Mouse (Mus musculus) kidney, postnatal 14 days (tissue): ENCODE data around the gene Sp3.
"Not testable (repeated sequence)": the region's sequence is repeated elsewhere in the genome, so short reads cannot be mapped to it uniquely, and the experiment has no call there.

Source experiments
- DNase-seq: peaks from one replicate; pipeline ENCODE4 v3.0.0; 2022; ENCODE audit warnings: mixed read lengths

The Sp3 gene

GRCm38 (mm10) chr2:72980337-72981074, at the start of gene Sp3:
Gene Sp3, minus strand, starts transcription at chr2:72980446.
- peak; percentile 98 for DNase-seq

GRCm38 (mm10) chr2:73029846-73030245, 49.6 kb upstream of the Sp3 start:
- no peak for DNase-seq

GRCm38 (mm10) chr2:73028019-73028418, 47.8 kb upstream of the Sp3 start:
- DNase-seq = no peak

GRCm38 (mm10) chr2:73027126-73027525, 46.9 kb upstream of the Sp3 start:
- peak; percentile 27 for DNase-seq

- no peak for DNase-seq
Measured at GRCm38 (mm10) chr2:73023803-73024202, 43.6 kb upstream of the Sp3 start.

- no peak for DNase-seq
Measured at GRCm38 (mm10) chr2:73021046-73021445, 40.8 kb upstream of the Sp3 start.

- DNase-seq = peak; percentile 29
Measured at GRCm38 (mm10) chr2:73019371-73020146, 39.3 kb upstream of the Sp3 start.

GRCm38 (mm10) chr2:73014063-73014462, 33.8 kb upstream of the Sp3 start:
- not testable (repeated sequence) for DNase-seq

GRCm38 (mm10) chr2:73012636-73013035, 32.4 kb upstream of the Sp3 start:
- DNase-seq = peak; percentile 17

- DNase-seq = no peak
Measured at GRCm38 (mm10) chr2:73007472-73007871, 27.2 kb upstream of the Sp3 start.

GRCm38 (mm10) chr2:73005611-73006515, 25.6 kb upstream of the Sp3 start:
- no peak for DNase-seq

GRCm38 (mm10) chr2:73003751-73004717, 23.8 kb upstream of the Sp3 start:
- peak; percentile 78 for DNase-seq

- DNase-seq = no peak
Measured at GRCm38 (mm10) chr2:73003049-73003448, 22.8 kb upstream of the Sp3 start.

- no peak for DNase-seq
Measured at GRCm38 (mm10) chr2:73002451-73002850, 22.2 kb upstream of the Sp3 start.

GRCm38 (mm10) chr2:73001994-73002393, 21.7 kb upstream of the Sp3 start:
- no peak for DNase-seq

GRCm38 (mm10) chr2:73000194-73000593, 19.9 kb upstream of the Sp3 start:
- DNase-seq = no peak

GRCm38 (mm10) chr2:72997586-72997985, 17.3 kb upstream of the Sp3 start:
- DNase-seq = no peak

GRCm38 (mm10) chr2:72996808-72997378, 16.6 kb upstream of the Sp3 start:
- peak; percentile 39 for DNase-seq

GRCm38 (mm10) chr2:72995346-72996097, 15.3 kb upstream of the Sp3 start:
- DNase-seq = peak; percentile 61

GRCm38 (mm10) chr2:72994165-72994564, 13.9 kb upstream of the Sp3 start:
- no peak for DNase-seq

- no peak for DNase-seq
Measured at GRCm38 (mm10) chr2:72992497-72992896, 12.3 kb upstream of the Sp3 start.
